8 mouse cellular contexts compared by ENCODE assay signal in the genomic region with DNA sequence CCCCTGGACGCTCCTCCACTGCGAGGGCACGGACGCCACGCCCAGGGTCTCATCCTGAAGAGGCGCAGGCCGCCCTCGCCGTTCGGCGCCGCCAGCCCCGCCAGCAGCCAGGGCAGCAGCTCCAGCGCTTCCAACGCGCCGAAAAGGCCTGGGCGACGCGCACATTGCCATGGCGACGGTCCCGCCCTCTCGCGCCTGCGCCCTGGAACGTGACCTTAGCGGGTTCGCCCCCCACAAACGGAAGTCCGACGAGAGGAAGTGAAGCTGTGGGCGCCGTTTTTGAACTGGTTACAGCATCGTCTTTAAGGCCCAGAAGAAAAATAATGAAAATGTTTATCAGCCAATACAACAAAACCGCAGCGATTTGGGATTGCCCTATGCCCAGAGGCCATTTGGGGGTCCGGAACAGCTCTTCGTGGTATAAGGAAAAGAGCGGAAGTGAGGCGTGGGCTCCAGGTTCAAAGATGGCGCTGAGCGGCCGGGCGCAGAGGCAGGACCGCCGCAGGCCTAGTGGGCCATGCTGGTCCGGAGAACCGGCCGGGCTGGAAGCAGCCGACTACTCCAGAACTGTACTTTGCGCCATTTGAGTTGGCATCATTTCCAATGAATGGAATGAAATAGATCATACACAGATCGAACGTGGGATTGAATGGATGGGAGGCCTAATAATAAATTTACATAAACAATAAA. TPM values are rescaled to one million over a fixed set of nuclear protein-coding genes. Genes with fewer than 3 reads are reported as not detected.
DNase-seq lines count a peak whose midpoint lies in the region; ATAC-seq and TF ChIP-seq lines count a peak whose summit lies in the region.

A gene (minus strand): TSS at position 183 of the 690 bp plus-strand sequence.

- ATAC-seq in hindbrain, embryonic 16.5 days, result peak; percentile 95
- peak; percentile 99 for ATAC-seq in megakaryocyte, adult 5-6 weeks (ENCODE audit: poor library complexity, severe bottlenecking)

- intact Hi-C loops in left cerebral cortex, adult 2 months (cut with DNase I), result no loop called here

- H3K9ac ChIP-seq in hindbrain, embryonic 16.5 days (ENCODE audit: low read depth, low read length), result peak within 1 kb of the TSS; percentile 73

- peak within 1 kb of the TSS; percentile 66 for H3K4me3 ChIP-seq in hindbrain, embryonic 16.5 days (ENCODE audit: low read length)
- peak within 1 kb of the TSS; percentile 73 for H3K4me3 ChIP-seq in left cerebral cortex, adult 2 months

- no peaks in the 10 kb centered on the region; the same call in 1 of the 2 replicates for H3K27me3 ChIP-seq in hindbrain, embryonic 16.5 days (replicated peaks; ENCODE audit: control insufficient read depth, insufficient read depth, low read length)

- no peaks in the 10 kb centered on the region for H3K36me3 ChIP-seq in hindbrain, embryonic 16.5 days (ENCODE audit: control insufficient read depth, insufficient read depth, low read length)

- peaks cover 8% of the 10 kb centered on the region; the same call in 1 of the 2 replicates for H3K4me1 ChIP-seq in hindbrain, embryonic 16.5 days (ENCODE audit: control insufficient read depth, insufficient read depth, low read depth, low read length)

- H3K4me2 ChIP-seq in hindbrain, embryonic 16.5 days (ENCODE audit: low read length), result peak within 1 kb of the TSS; percentile 65

- no peak for TF ChIP-seq CTCF in left cerebral cortex, adult 2 months (IDR thresholded peaks at IDR 0.05)

- H3K9me3 ChIP-seq in hindbrain, embryonic 16.5 days (ENCODE audit: control insufficient read depth, low read length), result no peaks in the 10 kb centered on the region

- DNase-seq in T-cell, adult 2 months (ENCODE audit: low spot score), result peak; percentile 96
- peak; percentile 98 for DNase-seq in cerebellum, postnatal 36 days
- DNase-seq in gastrocnemius, adult 18-20 months (ENCODE audit: low spot score), result peak; percentile 98
- peak; percentile 98 to 99 for DNase-seq in left cerebral cortex, adult 2 months (ENCODE audit: extremely low spot score in 1 of 2, low spot score in 2 of 2)
- DNase-seq in right cerebral cortex, adult 2 months (ENCODE audit: low spot score in 2 of 2), result peak; percentile 97 to 98
- peak; percentile 98 for DNase-seq in urinary bladder, postnatal 14 days (ENCODE audit: low spot score)

- under 1% methylated on average over 54 of the region's 54 CpGs for WGBS in hindbrain, embryonic 16.5 days

- H3K27ac ChIP-seq in hindbrain, embryonic 16.5 days (ENCODE audit: low read depth, low read length), result peak within 1 kb of the TSS; percentile 97
- H3K27ac ChIP-seq in left cerebral cortex, adult 2 months, result peak within 1 kb of the TSS; percentile 99

RNA-seq across cellular contexts. Expression of the gene that starts here (rescaled TPM):
- 1 to 10 TPM; 3.6 to 4.3 TPM for total RNA-seq in gastrocnemius, adult 18-20 months (2021)
- 76.4 and 78.1 TPM in 2 replicates for polyA plus RNA-seq in hindbrain, embryonic 16.5 days (2015; fragmentation: Nextera tagmentation; extraction: Ambion mirVana)
- 10 to 100 TPM; 40.7 to 41.0 TPM for total RNA-seq in left cerebral cortex, adult 2 months (2021)
- total RNA-seq in megakaryocyte, adult 5-6 weeks (2015), result 0.91 and 1.2 TPM in 2 replicates
- 1.8 and 5.7 TPM in 2 replicates for total RNA-seq in megakaryocyte, adult 5-6 weeks (2017)

Comparison
In these comparisons a context has a peak if more than half of its experiments do, and no peak if none do; other contexts are left out.
1. Peak in every context shown above with its lines: DNase-seq, ATAC-seq, H3K4me3 ChIP-seq and H3K27ac ChIP-seq.
2. RNA of the gene that starts here (total RNA-seq): 40.7 to 41.0 TPM in left cerebral cortex, adult 2 months; 0.91 to 5.7 TPM in megakaryocyte, adult 5-6 weeks and 3.6 to 4.3 TPM in gastrocnemius, adult 18-20 months; every median in the first group is over 4 times any median in the second.